Mouse (Mus musculus): ENCODE data around the gene Sytl5. TPM values are rescaled to one million over a fixed set of nuclear protein-coding genes. Genes with fewer than 3 reads are reported as not detected.

Sytl5 gene
- 0.08 and 0.10 TPM in 2 replicates for polyA plus RNA-seq (2012; rRNA removed)

GRCm38 (mm10) chrX:9885322-9885721 lies at the start of gene Sytl5:
Sytl5 (plus strand) TSS chrX:9885622.

GRCm38 (mm10) chrX:9846628-9847027 lies 38.8 kb upstream of the Sytl5 start, which contains the start of gene Hypm:
Hypm (plus strand) TSS chrX:9846928.

GRCm38 (mm10) chrX:9849403-9849802 lies 36.0 kb upstream of the Sytl5 start, which contains the start of gene H2al3:
H2al3 (plus strand) TSS chrX:9849703.

Other genes starting within 250 kb of the Sytl5 start
- gene Dynlt3, start 222.6 kb upstream of the Sytl5 start, polyA plus RNA-seq (2012; rRNA removed) = 1.2 and 2.0 TPM in 2 replicates
- gene Hypm, start 38.7 kb upstream of the Sytl5 start, polyA plus RNA-seq (2012; rRNA removed) = not detected in 2 replicates
- 0.17 TPM in 1 of 2 replicates, not detected in the other for gene H2al3, start 35.9 kb upstream of the Sytl5 start, polyA plus RNA-seq (2012; rRNA removed)
- gene Srpx, start 232.1 kb downstream of the Sytl5 start, polyA plus RNA-seq (2012; rRNA removed) = 30.5 and 31.0 TPM in 2 replicates